Mouse (Mus musculus) forebrain, postnatal 0 days (tissue): ENCODE data around the gene Hoxa11. TPM values are rescaled to one million over a fixed set of nuclear protein-coding genes. Genes with fewer than 3 reads are reported as not detected.

ENCODE experiments used
- ATAC-seq: fragments of 200-750 bp; cut with Nextera tagmentation; 2 replicates; pipeline ENCODE4 v1.8.0; 2017; ENCODE audit warnings: mild to moderate bottlenecking, moderate library complexity
- DNase-seq: peaks from one replicate; pipeline ENCODE4 v3.0.0-alpha.2; 2015
- H3K27ac ChIP-seq: fragments of 300-500 bp; sonication (generic); 2 replicates; pipeline ENCODE4 v1.5.1; 2014; ENCODE audit warnings: low read depth, mild to moderate bottlenecking, antibody characterized with exemption, low read length, moderate library complexity, mixed read lengths
- H3K27me3 ChIP-seq: fragments of 300-500 bp; sonication (generic); 2 replicates; pipeline ENCODE4 v1.6.1; 2014; ENCODE audit warnings: mild to moderate bottlenecking, low read length, mixed read lengths; ENCODE audit not compliant: insufficient read depth
- H3K36me3 ChIP-seq: fragments of 300-500 bp; sonication (generic); 2 replicates; pipeline ENCODE4 v1.6.1; 2014; ENCODE audit warnings: mild to moderate bottlenecking, moderate library complexity; ENCODE audit not compliant: insufficient read depth
- H3K4me1 ChIP-seq: fragments of 300-500 bp; sonication (generic); 2 replicates; pipeline ENCODE4 v1.6.1; 2014; ENCODE audit warnings: antibody characterized with exemption; ENCODE audit not compliant: insufficient read depth
- H3K4me2 ChIP-seq: fragments of 300-500 bp; sonication (generic); 2 replicates; pipeline ENCODE4 v1.6.1; 2014; ENCODE audit warnings: low read depth, mild to moderate bottlenecking, moderate library complexity
- H3K4me3 ChIP-seq: fragments of 300-500 bp; sonication (generic); 2 replicates; pipeline ENCODE4 v1.5.1; 2014; ENCODE audit warnings: low read depth, low read length, mixed read lengths
- H3K9ac ChIP-seq: fragments of 300-500 bp; sonication (generic); 2 replicates; pipeline ENCODE4 v1.6.1; 2014; ENCODE audit warnings: mild to moderate bottlenecking
- H3K9me3 ChIP-seq: fragments of 300-500 bp; sonication (generic); 2 replicates; pipeline ENCODE4 v1.6.1; 2016; ENCODE audit warnings: low read length
- CTCF ChIP-seq: sonication (generic); IDR thresholded peaks from 2 replicates; pipeline ENCODE4 v1.5.1; 2016; ENCODE audit warnings: antibody characterized with exemption, control low read depth, low read depth
- WGBS: fragments of 180-500 bp; shearing (Covaris S2); extraction: QIAGEN DNeasy Blood & Tissue Kit; methylation state at CpG from one replicate; pipeline ENCODE4 v1.1.7; 2014; 5-methylcytosine and 5-hydroxymethylcytosine counted together
- polyA plus RNA-seq: library from polyadenylated mRNA; unstranded; fragments of >200 nt; fragmentation: Nextera tagmentation; extraction: Ambion mirVana; gene quantifications from 2 replicates; pipeline ENCODE4 v1.2.1, GENCODE M21; 2015
- total RNA-seq: library from RNA; depleted of rRNA; stranded (reverse); fragments of >200 nt; gene quantifications from 2 replicates; pipeline ENCODE4 v1.2.3, GENCODE M21; 2014

Gene Hoxa11
- total and polyA plus RNA-seq, 2 experiments from 2014 or later, result not detected

DNA sequence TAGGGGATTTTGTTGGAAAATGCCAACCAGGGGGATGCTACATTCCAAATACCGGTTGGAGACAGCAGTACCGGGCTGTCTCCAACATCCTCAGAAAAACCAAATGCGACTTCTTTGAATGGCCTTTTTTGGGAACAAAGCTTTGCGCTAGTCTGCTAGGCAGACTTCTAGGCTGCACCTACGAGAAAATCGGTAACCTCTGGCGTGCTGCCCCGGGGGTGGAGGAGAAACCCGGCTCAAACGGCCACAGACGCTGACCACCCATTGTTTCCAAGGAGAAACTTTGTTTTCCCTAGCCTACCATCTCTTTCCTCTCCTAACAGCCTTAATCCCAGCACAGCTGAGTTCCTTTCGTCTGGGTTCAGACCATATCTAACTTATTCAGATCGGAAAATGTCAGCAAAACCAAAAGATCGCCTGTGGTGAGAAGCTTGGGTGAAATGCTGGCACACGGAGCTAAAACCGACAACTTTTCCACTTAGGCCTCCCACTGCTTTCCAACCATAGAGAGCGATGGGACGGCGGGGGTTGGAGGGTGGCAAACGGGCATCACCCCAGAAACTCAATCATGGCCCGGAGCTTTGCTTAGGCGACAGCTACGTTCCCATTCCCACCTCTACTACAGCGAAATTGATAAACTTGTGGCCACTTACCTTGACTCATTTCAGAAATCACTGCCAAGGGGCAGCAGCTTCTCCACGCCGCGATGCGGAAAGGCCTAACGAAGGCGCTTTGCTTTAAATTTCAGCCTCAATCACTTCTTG lies 5.8 kb downstream of the Hoxa11 start:
- H3K4me2 ChIP-seq, result no peak overlapping the region
- peaks cover 98% of the 10 kb centered on the region for H3K27me3 ChIP-seq
- no peak for TF ChIP-seq CTCF
- H3K4me3 ChIP-seq, result no peak overlapping the region
- no peaks in the 10 kb centered on the region for H3K36me3 ChIP-seq
- no peaks in the 10 kb centered on the region for H3K4me1 ChIP-seq
- no peak overlapping the region for H3K9ac ChIP-seq
- H3K9me3 ChIP-seq, result no peaks in the 10 kb centered on the region
- ATAC-seq (no peak), DNase-seq (no peak)
- H3K27ac ChIP-seq, result no peak overlapping the region
- 2% methylated on average over 30 of the region's 30 CpGs for WGBS

DNA sequence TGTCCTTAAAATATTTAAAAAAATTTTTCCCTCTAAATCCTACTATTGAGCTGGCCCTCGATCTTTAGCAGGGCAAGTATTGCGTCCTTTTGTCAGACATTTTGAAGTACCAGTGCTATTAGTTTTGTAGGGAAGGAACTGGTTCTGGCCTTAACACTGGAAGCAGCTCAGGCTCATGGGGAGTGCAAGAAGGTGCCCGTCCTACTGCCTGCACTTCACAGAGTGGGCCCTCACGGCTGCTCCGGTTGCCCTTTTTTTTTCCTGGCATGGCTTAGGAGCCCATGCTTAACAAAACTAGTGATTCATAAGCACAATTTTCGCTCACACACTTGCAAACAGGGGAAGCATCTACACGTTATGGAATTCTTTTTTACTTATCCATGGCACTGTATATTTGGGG lies 6.6 kb downstream of the Hoxa11 start:
- no peak overlapping the region for H3K27ac ChIP-seq
- no peak for DNase-seq
- no peak overlapping the region for H3K4me2 ChIP-seq
- 3% methylated on average over 7 of the region's 7 CpGs for WGBS
- ATAC-seq, result no peak
- no peak overlapping the region for H3K4me3 ChIP-seq
- H3K9me3 ChIP-seq, result no peaks in the 10 kb centered on the region
- H3K27me3 ChIP-seq, result peaks cover 98% of the 10 kb centered on the region
- no peaks in the 10 kb centered on the region for H3K4me1 ChIP-seq
- no peaks in the 10 kb centered on the region for H3K36me3 ChIP-seq
- TF ChIP-seq CTCF, result no peak
- no peak overlapping the region for H3K9ac ChIP-seq

DNA sequence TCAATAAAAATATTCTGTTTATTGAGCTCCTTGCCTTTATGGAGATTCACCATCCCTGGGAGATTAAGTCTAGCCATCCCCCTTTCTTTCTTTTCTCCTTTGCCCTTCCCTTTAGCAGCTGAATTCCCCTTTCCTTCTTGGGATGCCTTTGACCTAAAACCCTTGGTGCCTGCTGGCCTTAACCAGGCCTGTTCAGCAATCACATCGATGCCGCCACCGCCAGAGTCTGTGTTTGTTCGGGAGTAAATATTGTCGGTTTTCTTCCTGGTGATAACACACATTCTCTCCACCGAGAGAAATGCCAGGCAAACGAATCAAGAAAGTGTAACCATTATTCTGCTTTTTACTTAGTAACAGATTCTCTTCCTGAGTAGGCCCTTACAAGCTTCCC lies 7.5 kb downstream of the Hoxa11 start:
- Histone ChIP-seq H3K27me3 (peaks cover 98% of the 10 kb centered on the region), H3K4me1 (no peaks in the 10 kb centered on the region), H3K9me3 (no peaks in the 10 kb centered on the region), H3K27ac (no peak overlapping the region), H3K9ac (no peak overlapping the region), H3K36me3 (no peaks in the 10 kb centered on the region), H3K4me3 (no peak overlapping the region), H3K4me2 (no peak overlapping the region)
- no peak for DNase-seq
- TF ChIP-seq CTCF, result no peak
- ATAC-seq, result no peak
- WGBS, result 4% methylated on average over 7 of the region's 7 CpGs

DNA sequence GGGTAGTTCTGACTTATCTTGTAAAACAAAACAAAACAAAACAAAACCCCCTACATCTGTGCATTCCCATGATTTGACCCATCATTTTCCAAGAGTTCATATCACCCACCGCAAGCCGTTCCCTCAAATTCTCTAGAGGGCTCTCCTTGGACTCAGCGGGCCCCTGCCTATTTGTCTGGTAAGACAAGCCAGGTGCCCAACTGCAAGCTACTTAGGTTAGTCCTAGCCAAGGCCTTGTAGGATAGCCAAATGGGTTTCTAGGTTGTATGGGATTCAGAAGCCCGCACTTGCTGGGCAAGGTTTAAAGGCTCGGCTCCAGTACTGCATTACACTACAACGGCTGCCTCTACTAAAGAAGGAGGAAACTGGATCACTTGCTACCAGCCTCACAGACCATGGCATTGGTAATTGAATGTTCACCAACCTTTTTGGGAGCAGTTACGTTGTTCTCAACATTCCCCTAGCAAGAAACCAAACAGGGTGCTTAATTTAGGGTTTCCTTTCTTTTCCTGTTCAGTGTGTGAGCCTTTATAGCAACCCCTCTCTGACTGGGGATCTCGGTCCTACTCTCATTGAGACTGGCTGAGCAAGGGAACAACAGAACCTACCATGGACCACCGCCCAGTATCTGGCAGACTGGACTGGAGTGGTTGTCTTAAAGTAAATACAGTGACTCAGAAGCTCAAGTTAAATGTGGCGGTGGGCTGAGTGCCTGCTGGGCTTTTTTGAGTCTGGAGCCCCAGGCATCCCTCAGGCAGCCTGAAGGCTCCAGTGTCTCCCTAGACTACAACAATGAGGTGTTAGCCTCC lies 8.1 kb downstream of the Hoxa11 start:
- H3K27me3 ChIP-seq, result peaks cover 98% of the 10 kb centered on the region
- WGBS, result 8% methylated on average over 10 of the region's 10 CpGs
- DNase-seq (no peak), ATAC-seq (no peak)
- H3K27ac ChIP-seq, result no peak overlapping the region
- no peaks in the 10 kb centered on the region for H3K36me3 ChIP-seq
- TF ChIP-seq CTCF, result no peak
- H3K9ac ChIP-seq, result no peak overlapping the region
- H3K4me2 ChIP-seq, result no peak overlapping the region
- H3K4me3 ChIP-seq, result no peak overlapping the region
- no peaks in the 10 kb centered on the region for H3K9me3 ChIP-seq
- H3K4me1 ChIP-seq, result no peaks in the 10 kb centered on the region

DNA sequence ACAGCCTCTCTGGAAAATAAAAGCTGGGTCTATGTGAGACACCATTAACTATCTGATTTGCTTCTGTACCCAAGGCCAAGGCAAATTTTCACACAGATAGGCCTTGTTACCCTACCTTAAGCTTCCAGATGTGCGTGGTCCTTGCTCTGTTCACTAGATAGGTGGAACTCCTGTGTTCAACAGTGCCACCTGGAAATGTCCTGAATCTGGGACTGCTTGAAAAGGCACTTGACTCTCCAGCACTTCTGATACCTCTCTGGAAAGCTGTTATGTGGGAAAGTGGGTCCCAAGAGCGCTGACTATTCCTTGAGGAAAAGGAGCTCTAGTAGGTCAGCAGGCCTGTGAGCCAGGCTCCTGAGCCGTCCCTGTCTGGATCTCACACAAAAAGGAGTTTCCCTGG lies 8.8 kb downstream of the Hoxa11 start:
- H3K27ac ChIP-seq, result no peak overlapping the region
- H3K36me3 ChIP-seq, result no peaks in the 10 kb centered on the region
- 7% methylated on average over 3 of the region's 3 CpGs for WGBS
- TF ChIP-seq CTCF, result no peak
- no peak for ATAC-seq
- H3K4me2 ChIP-seq, result no peak overlapping the region
- H3K9ac ChIP-seq, result no peak overlapping the region
- H3K4me1 ChIP-seq, result no peaks in the 10 kb centered on the region
- no peaks in the 10 kb centered on the region for H3K9me3 ChIP-seq
- no peak for DNase-seq
- H3K4me3 ChIP-seq, result no peak overlapping the region
- peaks cover 98% of the 10 kb centered on the region for H3K27me3 ChIP-seq

DNA sequence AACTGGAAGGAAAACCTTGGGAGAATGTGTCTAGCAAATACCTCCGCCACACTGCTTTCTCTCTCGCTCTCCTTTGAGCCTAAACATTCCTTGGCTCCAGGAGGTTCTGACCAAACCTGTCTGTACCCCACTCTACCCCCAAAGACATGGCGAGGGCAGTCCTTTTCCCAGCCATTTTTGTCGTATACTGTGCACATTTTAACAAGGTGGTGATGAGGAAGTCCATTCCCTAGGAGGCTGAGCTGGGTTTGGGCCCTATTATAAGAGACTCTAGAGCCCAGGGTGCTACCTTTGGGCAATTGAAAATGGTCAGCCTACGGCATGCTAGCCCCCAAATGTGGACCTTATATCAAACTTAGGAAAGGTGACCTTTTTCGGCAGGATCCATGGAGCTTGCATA lies 9.7 kb downstream of the Hoxa11 start:
- peaks cover 96% of the 10 kb centered on the region for H3K27me3 ChIP-seq
- no peaks in the 10 kb centered on the region for H3K36me3 ChIP-seq
- ATAC-seq, result no peak
- H3K9ac ChIP-seq, result no peak overlapping the region
- DNase-seq, result no peak
- no peak for TF ChIP-seq CTCF
- WGBS, result 14% methylated on average over 6 of the region's 6 CpGs
- no peaks in the 10 kb centered on the region for H3K9me3 ChIP-seq
- H3K4me3 ChIP-seq, result no peak overlapping the region
- H3K27ac ChIP-seq, result no peak overlapping the region
- H3K4me2 ChIP-seq, result no peak overlapping the region
- H3K4me1 ChIP-seq, result no peaks in the 10 kb centered on the region

DNA sequence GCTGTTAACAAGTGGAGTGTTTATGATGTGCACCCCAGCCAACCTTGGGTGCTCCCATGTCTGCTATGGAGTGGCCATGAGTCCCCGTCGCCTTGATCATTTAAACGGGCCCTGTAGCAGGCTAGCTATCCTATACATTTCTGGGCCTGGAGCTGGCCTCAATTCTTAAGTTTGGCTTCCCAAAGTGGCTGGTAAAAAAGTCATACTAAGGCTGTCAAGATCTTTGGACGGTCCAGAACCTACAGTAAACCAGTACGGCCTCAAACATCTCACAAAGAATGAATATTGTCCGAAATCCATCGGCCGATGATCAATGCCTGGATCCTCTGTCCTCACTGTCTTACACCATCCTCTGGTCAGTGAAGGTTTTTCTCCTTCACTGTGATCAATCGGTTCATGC lies 10.3 kb downstream of the Hoxa11 start:
- DNase-seq, result no peak
- no peaks in the 10 kb centered on the region for H3K4me1 ChIP-seq
- 29% methylated on average over 9 of the region's 9 CpGs for WGBS

More for the DNA sequence above, 10.3 kb downstream of the Hoxa11 start:
- no peak overlapping the region for H3K9ac ChIP-seq
- no peak overlapping the region for H3K4me2 ChIP-seq
- peaks cover 96% of the 10 kb centered on the region for H3K27me3 ChIP-seq
- no peak overlapping the region for H3K27ac ChIP-seq
- no peaks in the 10 kb centered on the region for H3K9me3 ChIP-seq
- no peak overlapping the region for H3K4me3 ChIP-seq
- no peak for TF ChIP-seq CTCF
- no peak for ATAC-seq
- no peaks in the 10 kb centered on the region for H3K36me3 ChIP-seq
